Mouse (Mus musculus): ENCODE data around the gene Spata46. TPM values are rescaled to one million over a fixed set of nuclear protein-coding genes. Genes with fewer than 3 reads are reported as not detected.

The Spata46 gene
- total RNA-seq (2021) = not detected

GRCm38 (mm10) chr1:170308503-170308902, at the start of gene Spata46:
Spata46 (plus strand) TSS chr1:170308803.
- intact Hi-C loops (cut with DNase I) = no loop called here
- no peak for DNase-seq (ENCODE audit: low spot score in 2 of 2)

- DNase-seq (ENCODE audit: low spot score in 2 of 2) = no peak
- intact Hi-C loops (cut with DNase I) = loop anchor here (5.0 kb wide), 1 partner anchor 48 kb away; no protein-coding TSS in a partner anchor
These were observed 38.3 kb upstream of the Spata46 start for GRCm38 (mm10) chr1:170270281-170270680.

- intact Hi-C loops (cut with DNase I) = loop anchor here (5.0 kb wide), 1 partner anchor 48 kb away; no protein-coding TSS in a partner anchor
These were observed 37.9 kb upstream of the Spata46 start for GRCm38 (mm10) chr1:170270696-170271095.

GRCm38 (mm10) chr1:170273252-170273651, 35.4 kb upstream of the Spata46 start:
- DNase-seq (ENCODE audit: low spot score in 2 of 2) = no peak
- intact Hi-C loops (cut with DNase I) = loop anchor here (5.0 kb wide), 1 partner anchor 51 kb away; no protein-coding TSS in a partner anchor

More at GRCm38 (mm10) chr1:170270696-170271095, 37.9 kb upstream of the Spata46 start:
- no peak for DNase-seq (ENCODE audit: low spot score in 2 of 2)

GRCm38 (mm10) chr1:170277016-170277415, 31.6 kb upstream of the Spata46 start, which contains the start of gene Sh2d1b1:
Sh2d1b1 (plus strand) TSS chr1:170277320.
- intact Hi-C loops (cut with DNase I) = no loop called here
- no peak for DNase-seq (ENCODE audit: low spot score in 2 of 2)

GRCm38 (mm10) chr1:170282415-170283129, 26.0 kb upstream of the Spata46 start:
- intact Hi-C loops (cut with DNase I) = no loop called here
- DNase-seq (ENCODE audit: low spot score in 2 of 2) = no peak

- intact Hi-C loops (cut with DNase I) = loop anchor here (1.0 to 10.0 kb wide), 4 partner anchors 111 to 552 kb away; partner anchors contain the start of gene Nos1ap
- DNase-seq (ENCODE audit: low spot score in 2 of 2) = peak; percentile 65 to 83
These were observed 16.2 kb upstream of the Spata46 start for GRCm38 (mm10) chr1:170292239-170292951.

- DNase-seq (ENCODE audit: low spot score in 2 of 2) = no peak
- intact Hi-C loops (cut with DNase I) = loop anchor here (10.0 kb wide), 2 partner anchors 292 to 552 kb away; partner anchors contain the start of gene Nos1ap
These were observed 15.3 kb upstream of the Spata46 start for GRCm38 (mm10) chr1:170293257-170293656.

GRCm38 (mm10) chr1:170294786-170295570, 13.6 kb upstream of the Spata46 start:
- intact Hi-C loops (cut with DNase I) = loop anchor here (2.0 to 10.0 kb wide), 4 partner anchors 114 to 550 kb away; partner anchors contain the start of gene Nos1ap
- peak in 1 of 2 experiments; percentile 68 for DNase-seq (ENCODE audit: low spot score in 2 of 2)

GRCm38 (mm10) chr1:170299496-170299895, 9.1 kb upstream of the Spata46 start:
- intact Hi-C loops (cut with DNase I) = loop anchor here (5.0 to 10.0 kb wide), 3 partner anchors 208 to 545 kb away; partner anchors contain the start of gene Nos1ap
- no peak for DNase-seq (ENCODE audit: low spot score in 2 of 2)

GRCm38 (mm10) chr1:170301686-170302085, 6.9 kb upstream of the Spata46 start:
- intact Hi-C loops (cut with DNase I) = loop anchor here (5.0 kb wide), 1 partner anchor 161 kb away; no protein-coding TSS in a partner anchor
- DNase-seq (ENCODE audit: low spot score in 2 of 2) = no peak

GRCm38 (mm10) chr1:170302456-170302855, 6.1 kb upstream of the Spata46 start:
- intact Hi-C loops (cut with DNase I) = loop anchor here (5.0 kb wide), 1 partner anchor 160 kb away; no protein-coding TSS in a partner anchor
- no peak for DNase-seq (ENCODE audit: low spot score in 2 of 2)

- intact Hi-C loops (cut with DNase I) = loop anchor here (5.0 kb wide), 1 partner anchor 159 kb away; no protein-coding TSS in a partner anchor
- no peak for DNase-seq (ENCODE audit: low spot score in 2 of 2)
These were observed 5.5 kb upstream of the Spata46 start for GRCm38 (mm10) chr1:170303103-170303502.

GRCm38 (mm10) chr1:170305002-170305401, 3.6 kb upstream of the Spata46 start:
- DNase-seq (ENCODE audit: low spot score in 2 of 2) = no peak
- intact Hi-C loops (cut with DNase I) = no loop called here

- DNase-seq (ENCODE audit: low spot score in 2 of 2) = no peak
- intact Hi-C loops (cut with DNase I) = no loop called here
These were observed 2.4 kb upstream of the Spata46 start, which contains the start of gene Gm7694 for GRCm38 (mm10) chr1:170306232-170306631. Gm7694 (minus strand) TSS chr1:170306332.

GRCm38 (mm10) chr1:170311431-170311830, 2.8 kb downstream of the Spata46 start:
- intact Hi-C loops (cut with DNase I) = no loop called here
- no peak for DNase-seq (ENCODE audit: low spot score in 2 of 2)

GRCm38 (mm10) chr1:170322046-170322445, 13.4 kb downstream of the Spata46 start:
- intact Hi-C loops (cut with DNase I) = no loop called here
- DNase-seq (ENCODE audit: low spot score in 2 of 2) = no peak

GRCm38 (mm10) chr1:170323001-170323400, 14.4 kb downstream of the Spata46 start:
- intact Hi-C loops (cut with DNase I) = no loop called here
- no peak for DNase-seq (ENCODE audit: low spot score in 2 of 2)

- DNase-seq (ENCODE audit: low spot score in 2 of 2) = no peak
- intact Hi-C loops (cut with DNase I) = no loop called here
These were observed 15.7 kb downstream of the Spata46 start for GRCm38 (mm10) chr1:170324312-170324711.
